Mouse (Mus musculus) lung, embryonic 14.5 days (tissue): Measurements from ENCODE around the gene Gm30302. TPM values are rescaled to one million over a fixed set of nuclear protein-coding genes. Genes with fewer than 3 reads are reported as not detected.

Source experiments
- ATAC-seq: fragments of 200-750 bp; cut with Nextera tagmentation; 2 replicates; pipeline ENCODE4 v1.8.0; 2017; ENCODE audit warnings: mild to moderate bottlenecking, moderate TSS enrichment, moderate library complexity; ENCODE audit not compliant: insufficient read depth
- DNase-seq: peaks from one replicate; pipeline ENCODE4 v3.0.0-alpha.2; 2015
- H3K27ac ChIP-seq: fragments of 300-500 bp; sonication (generic); 2 replicates; pipeline ENCODE4 v1.5.1; 2014; ENCODE audit warnings: low read depth, mild to moderate bottlenecking, moderate library complexity
- H3K27me3 ChIP-seq: fragments of 300-500 bp; sonication (generic); 2 replicates; pipeline ENCODE4 v1.6.1; 2014; ENCODE audit warnings: low read length, control low read depth; ENCODE audit not compliant: insufficient read depth
- H3K36me3 ChIP-seq: fragments of 300-500 bp; sonication (generic); 2 replicates; pipeline ENCODE4 v1.6.1; 2014; ENCODE audit warnings: control low read depth; ENCODE audit not compliant: insufficient read depth
- H3K4me1 ChIP-seq: fragments of 300-500 bp; sonication (generic); 2 replicates; pipeline ENCODE4 v1.6.1; 2014; ENCODE audit warnings: antibody characterized with exemption, control low read depth; ENCODE audit not compliant: insufficient read depth
- H3K4me2 ChIP-seq: fragments of 300-500 bp; sonication (generic); 2 replicates; pipeline ENCODE4 v1.6.1; 2014; ENCODE audit warnings: mild to moderate bottlenecking
- H3K4me3 ChIP-seq: fragments of 300-500 bp; sonication (generic); 2 replicates; pipeline ENCODE4 v1.5.1; 2014; ENCODE audit warnings: low read depth, low read length
- H3K9ac ChIP-seq: fragments of 300-500 bp; sonication (generic); 2 replicates; pipeline ENCODE4 v1.6.1; 2014
- H3K9me3 ChIP-seq: fragments of 300-500 bp; sonication (generic); 2 replicates; pipeline ENCODE4 v1.6.1; 2016; ENCODE audit warnings: low read depth, low read length, control low read depth
- CTCF ChIP-seq: IDR thresholded peaks from 2 replicates; pipeline ENCODE4 v1.5.1; 2016; ENCODE audit warnings: antibody characterized with exemption, low read depth
- WGBS: fragments of 180-500 bp; shearing (Covaris S2); extraction: QIAGEN DNeasy Blood & Tissue Kit; methylation state at CpG from one replicate; pipeline ENCODE4 v1.1.7; 2014; 5-methylcytosine and 5-hydroxymethylcytosine counted together
- polyA plus RNA-seq: library from polyadenylated mRNA; unstranded; fragments of >200 nt; fragmentation: Nextera tagmentation; extraction: Ambion mirVana; gene quantifications from 2 replicates; pipeline ENCODE4 v1.2.1, GENCODE M21; 2014

Gene Gm30302
- not detected in 2 replicates for polyA plus RNA-seq

DNA sequence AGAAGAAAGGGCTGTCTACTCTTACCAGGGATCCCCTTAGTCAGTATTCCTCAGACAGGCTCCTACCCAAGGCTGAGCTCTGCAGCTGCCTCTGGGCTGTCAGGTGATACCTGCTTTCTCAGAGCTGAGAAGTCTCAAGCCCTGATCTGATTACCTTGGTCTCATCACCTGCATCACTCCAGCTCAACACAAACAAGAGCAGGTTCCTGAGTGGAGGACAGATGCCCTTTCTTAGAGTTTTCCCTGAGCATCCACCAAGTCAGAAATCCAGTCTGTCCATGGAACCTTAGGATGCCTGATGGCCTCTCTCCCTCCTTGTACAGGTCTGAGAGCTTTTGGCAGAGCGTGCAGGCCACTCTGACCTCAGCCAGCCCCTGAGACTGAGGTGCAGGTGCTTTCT, at the start of gene Gm30302:
TSS of gene Gm30302 (minus strand) at position 101 of the 400 bp plus-strand sequence.
- 82% methylated on average over 1 of the region's 1 CpGs for WGBS
- no peak within 1 kb of the TSS for H3K4me3 ChIP-seq
- TF ChIP-seq CTCF: no peak

DNA sequence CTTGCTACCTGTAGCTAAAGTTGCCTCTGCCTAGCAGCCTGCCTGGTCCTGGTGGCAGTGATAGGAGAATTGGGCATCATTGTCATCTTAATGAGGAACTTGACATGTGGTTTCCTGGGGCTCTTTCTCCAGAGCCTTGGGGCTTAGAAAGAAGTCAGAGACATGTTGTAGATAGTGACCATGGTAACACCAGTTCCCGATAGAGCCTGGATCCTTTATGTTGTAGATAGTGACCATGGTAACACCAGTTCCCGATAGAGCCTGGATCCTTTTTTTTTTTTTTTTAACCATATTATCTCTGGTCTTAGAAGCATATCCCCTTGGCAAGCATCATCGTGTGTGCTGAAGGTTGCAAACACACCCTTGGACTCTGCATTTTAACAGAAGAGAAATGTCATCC, 48.0 kb upstream of the Gm30302 start:
- ATAC-seq: no peak
- no peak for TF ChIP-seq CTCF
- no peak for DNase-seq
- Histone ChIP-seq H3K27ac (no peak overlapping the region), H3K4me2 (no peak overlapping the region), H3K36me3 (no peaks in the 10 kb centered on the region), H3K9ac (no peak overlapping the region), H3K4me3 (no peak overlapping the region), H3K9me3 (no peaks in the 10 kb centered on the region), H3K27me3 (no peaks in the 10 kb centered on the region), H3K4me1 (no peaks in the 10 kb centered on the region)
- WGBS: 33% methylated on average over 3 of the region's 3 CpGs

More for the DNA sequence above, at the start of gene Gm30302:
- H3K4me2 ChIP-seq: no peak within 1 kb of the TSS
- ATAC-seq (no peak), DNase-seq (no peak)
- no peaks in the 10 kb centered on the region for H3K27me3 ChIP-seq
- H3K9me3 ChIP-seq: no peaks in the 10 kb centered on the region
- H3K36me3 ChIP-seq: no peaks in the 10 kb centered on the region
- no peak within 1 kb of the TSS for H3K27ac ChIP-seq
- H3K9ac ChIP-seq: no peak within 1 kb of the TSS
- no peaks in the 10 kb centered on the region for H3K4me1 ChIP-seq

DNA sequence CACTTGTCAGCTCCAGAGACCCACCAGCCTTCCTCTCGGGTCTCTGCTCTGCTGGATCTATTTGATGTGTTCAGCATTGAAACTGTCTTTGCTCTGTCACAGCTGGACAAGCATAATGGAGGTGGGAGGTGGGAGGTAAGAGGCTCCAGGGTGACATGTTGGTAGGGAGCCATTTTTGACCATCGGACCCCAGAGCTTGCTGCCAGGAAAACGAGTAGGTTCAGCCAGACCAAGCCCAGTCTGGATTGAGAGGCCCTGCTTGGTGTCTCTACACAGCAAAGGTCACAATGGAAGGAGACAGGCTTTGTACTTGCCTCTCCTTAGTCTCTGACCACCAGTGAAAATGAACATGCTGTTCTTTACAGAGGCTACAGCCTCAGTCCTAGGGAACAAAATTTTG, 47.3 kb upstream of the Gm30302 start:
- Histone ChIP-seq H3K36me3 (no peaks in the 10 kb centered on the region), H3K9ac (no peak overlapping the region), H3K27ac (no peak overlapping the region), H3K4me3 (no peak overlapping the region), H3K4me2 (no peak overlapping the region), H3K9me3 (no peaks in the 10 kb centered on the region), H3K27me3 (no peaks in the 10 kb centered on the region), H3K4me1 (no peaks in the 10 kb centered on the region)
- ATAC-seq: no peak
- no peak for TF ChIP-seq CTCF
- WGBS: 73% methylated on average over 3 of the region's 3 CpGs
- DNase-seq: no peak

DNA sequence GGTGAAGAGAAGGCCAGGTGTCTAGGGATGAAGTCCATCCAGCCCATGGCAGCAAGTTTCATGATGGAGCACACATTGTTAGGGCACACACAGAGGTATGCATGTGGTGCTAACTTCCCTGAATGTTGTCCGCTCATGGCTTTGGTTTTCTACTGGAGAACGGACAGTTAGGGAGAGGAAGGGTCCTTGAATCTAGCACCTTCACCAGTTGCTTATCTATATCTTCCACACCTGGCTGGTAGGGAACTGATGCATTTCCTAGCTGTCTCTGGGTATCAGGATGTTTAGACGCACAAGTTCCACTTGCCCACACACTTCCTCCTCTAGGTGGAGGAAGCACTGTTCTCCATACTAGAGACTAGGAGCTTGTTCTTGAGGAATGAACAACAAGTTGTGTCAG, 46.9 kb upstream of the Gm30302 start:
- no peak overlapping the region for H3K9ac ChIP-seq
- WGBS: 89% methylated on average over 3 of the region's 3 CpGs
- no peaks in the 10 kb centered on the region for H3K36me3 ChIP-seq
- no peaks in the 10 kb centered on the region for H3K4me1 ChIP-seq
- no peaks in the 10 kb centered on the region for H3K9me3 ChIP-seq
- no peak overlapping the region for H3K27ac ChIP-seq
- ATAC-seq (no peak), DNase-seq (no peak)
- no peak for TF ChIP-seq CTCF
- H3K27me3 ChIP-seq: no peaks in the 10 kb centered on the region
- H3K4me3 ChIP-seq: no peak overlapping the region
- H3K4me2 ChIP-seq: no peak overlapping the region

DNA sequence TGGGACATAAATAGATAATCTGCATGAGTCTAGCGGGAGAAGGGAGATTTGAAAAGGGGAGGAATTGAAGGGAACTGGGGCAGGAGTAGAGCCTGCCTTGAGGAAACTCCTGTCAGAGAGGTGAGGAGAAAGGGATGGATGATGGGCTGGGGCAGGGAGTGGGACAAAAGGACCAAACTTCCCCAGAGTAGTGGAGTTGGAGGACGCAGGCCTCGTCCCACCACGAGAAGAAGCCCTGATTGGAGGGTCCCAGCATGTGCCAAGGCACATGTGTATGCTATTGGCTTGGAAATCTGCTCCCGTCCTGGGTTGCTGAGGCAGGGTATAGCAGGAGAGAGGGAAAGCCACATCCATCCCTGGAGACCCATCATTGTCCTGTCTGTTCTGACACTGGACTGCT, 45.3 kb upstream of the Gm30302 start:
- DNase-seq: no peak

DNA sequence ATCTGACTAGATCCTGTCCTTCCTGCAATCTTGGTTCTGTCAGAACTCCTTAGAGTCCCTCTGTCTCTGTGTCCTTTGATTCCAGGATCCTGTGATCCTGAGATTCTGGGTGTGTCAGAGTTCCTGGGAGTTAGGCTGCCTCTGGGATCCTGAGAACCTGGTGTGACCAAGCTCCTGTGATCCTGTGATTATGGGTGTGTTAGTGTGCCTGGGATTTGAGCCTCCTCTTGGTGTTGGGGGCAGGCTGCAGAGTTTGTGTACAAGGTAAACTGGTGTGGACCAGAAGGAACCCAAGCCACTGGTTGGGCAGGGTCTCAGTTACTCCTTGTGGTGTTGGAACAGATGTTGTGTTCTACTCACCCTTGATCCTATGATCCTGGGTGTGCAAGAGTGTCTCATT, 42.4 kb upstream of the Gm30302 start:
- ATAC-seq (no peak), DNase-seq (no peak)
- H3K9ac ChIP-seq: no peak overlapping the region
- H3K4me3 ChIP-seq: no peak overlapping the region
- TF ChIP-seq CTCF: no peak
- H3K4me1 ChIP-seq: no peaks in the 10 kb centered on the region
- H3K4me2 ChIP-seq: no peak overlapping the region
- no peaks in the 10 kb centered on the region for H3K36me3 ChIP-seq
- no peaks in the 10 kb centered on the region for H3K27me3 ChIP-seq
- H3K27ac ChIP-seq: no peak overlapping the region
- H3K9me3 ChIP-seq: no peaks in the 10 kb centered on the region

More for the DNA sequence above, 45.3 kb upstream of the Gm30302 start:
- Histone ChIP-seq H3K9me3 (no peaks in the 10 kb centered on the region), H3K4me2 (no peak overlapping the region), H3K4me1 (no peaks in the 10 kb centered on the region), H3K27ac (no peak overlapping the region), H3K4me3 (no peak overlapping the region), H3K27me3 (no peaks in the 10 kb centered on the region), H3K9ac (no peak overlapping the region), H3K36me3 (no peaks in the 10 kb centered on the region)
- TF ChIP-seq CTCF: no peak
- WGBS: 71% methylated on average over 5 of the region's 5 CpGs
- ATAC-seq: no peak

DNA sequence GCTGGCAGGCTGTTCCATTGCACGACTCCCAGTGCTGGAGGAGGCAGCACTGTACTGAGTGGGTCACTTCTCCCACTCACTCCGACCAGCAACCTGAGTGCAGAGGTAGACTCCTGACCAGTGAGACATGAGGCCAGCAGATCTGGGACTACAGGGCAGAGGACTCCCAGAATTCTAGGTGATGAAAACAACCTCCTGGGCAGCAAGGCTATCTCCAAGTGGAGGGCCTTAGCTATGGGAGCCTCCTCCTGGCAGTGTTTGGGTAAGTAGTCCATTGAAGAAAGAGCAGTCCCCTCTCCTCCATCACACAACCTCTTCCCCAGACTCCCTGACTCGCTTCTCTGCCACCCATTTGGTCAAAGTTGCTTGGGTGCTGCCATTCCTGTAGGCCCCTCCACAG, 31.6 kb upstream of the Gm30302 start:
- WGBS: 67% methylated on average over 3 of the region's 3 CpGs
- Histone ChIP-seq H3K9ac (no peak overlapping the region), H3K27ac (no peak overlapping the region), H3K4me3 (no peak overlapping the region), H3K27me3 (no peaks in the 10 kb centered on the region), H3K9me3 (no peaks in the 10 kb centered on the region), H3K36me3 (no peaks in the 10 kb centered on the region), H3K4me1 (no peaks in the 10 kb centered on the region), H3K4me2 (no peak overlapping the region)
- no peak for ATAC-seq
- DNase-seq: no peak
- no peak for TF ChIP-seq CTCF

DNA sequence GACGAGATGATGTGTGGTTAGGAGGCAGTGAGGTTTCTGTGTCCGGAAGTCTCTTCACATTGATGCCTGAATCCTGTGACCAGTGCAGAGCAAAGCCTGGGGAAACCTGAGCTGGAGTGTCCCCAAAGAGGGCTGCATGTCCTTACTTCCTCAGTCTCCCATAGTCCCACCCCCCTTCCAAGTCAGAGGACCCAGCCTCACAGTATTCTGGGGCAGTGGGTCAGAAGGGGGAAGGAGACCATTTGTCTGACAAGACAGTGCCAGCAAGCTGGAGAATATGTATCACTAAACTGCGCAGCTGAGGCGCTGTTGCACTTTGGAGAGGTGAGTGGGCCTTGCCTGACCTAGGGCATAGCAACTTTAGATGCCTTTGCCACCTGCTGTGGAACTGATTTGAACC, 26.5 kb upstream of the Gm30302 start:
- Histone ChIP-seq H3K27ac (no peak overlapping the region), H3K4me3 (no peak overlapping the region), H3K27me3 (no peaks in the 10 kb centered on the region), H3K9me3 (no peaks in the 10 kb centered on the region), H3K9ac (no peak overlapping the region), H3K4me1 (no peaks in the 10 kb centered on the region), H3K4me2 (no peak overlapping the region), H3K36me3 (no peaks in the 10 kb centered on the region)
- 81% methylated on average over 4 of the region's 4 CpGs for WGBS
- no peak for DNase-seq
- no peak for ATAC-seq
- no peak for TF ChIP-seq CTCF
